Mouse (Mus musculus): ENCODE results near the gene Trim40.

GRCm38 (mm10) chr17:36844286-36844719, 45.6 kb downstream of the Trim40 start:
- TF ChIP-seq CTCF (IDR thresholded peaks at IDR 0.05; ENCODE audit: low read depth), result no peak
- no peak; the same call in 1 of the 2 replicates for TF ChIP-seq EP300 (IDR thresholded peaks at IDR 0.05; ENCODE audit: low read depth)
